Mouse (Mus musculus): ENCODE measurements around the gene Trim12a. TPM values are rescaled to one million over a fixed set of nuclear protein-coding genes. Genes with fewer than 3 reads are reported as not detected.
"Not testable (repeated sequence)": the region's sequence is repeated elsewhere in the genome, so short reads cannot be mapped to it uniquely, and the experiment has no call there.

Trim12a gene
- total RNA-seq (2021) (10 to 100 TPM in 1 of 2 experiments, 1 to 10 TPM in 1; 9.1 to 12.5 TPM), polyA plus RNA-seq (2012; rRNA removed) (1.4 and 1.7 TPM in 2 replicates)
- long read RNA-seq, partial matches to known transcripts, result 0 of 1 reads
- long read RNA-seq, other reads (novel, unspliced or antisense), result 0 of 1 reads

DNA sequence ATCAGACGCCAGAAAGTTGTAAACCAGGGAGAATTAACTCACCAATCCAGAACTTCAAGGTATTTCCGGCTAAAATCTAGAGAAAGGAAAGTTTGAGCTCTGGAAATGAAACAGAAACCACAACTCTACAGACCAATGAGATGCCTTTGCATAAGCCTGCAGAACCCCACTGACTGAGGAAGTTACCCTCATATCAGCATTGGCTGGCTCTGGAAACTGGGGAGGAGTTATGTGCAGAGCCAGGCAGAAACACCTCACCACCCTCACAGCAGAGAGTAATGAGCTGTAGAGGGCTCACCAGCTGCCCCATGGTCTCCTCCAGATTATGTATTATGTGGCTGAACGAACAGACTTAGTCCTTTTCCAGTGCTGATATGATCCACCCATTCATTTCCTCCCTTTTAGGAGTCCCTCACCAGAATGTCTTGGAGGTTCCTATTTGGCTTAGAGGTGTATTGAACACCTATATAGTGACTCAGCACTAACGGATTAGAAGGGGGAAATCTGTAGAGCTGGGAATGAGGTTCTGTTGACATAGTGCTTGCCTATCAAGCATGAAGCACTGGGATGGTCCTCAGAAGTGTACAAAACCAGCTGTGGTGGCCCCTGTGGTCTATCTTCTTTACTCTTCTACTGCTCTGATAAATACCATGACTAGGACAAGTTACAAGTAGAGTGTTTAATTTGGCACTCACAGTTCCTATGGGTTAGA, at the start of gene Trim12a:
Gene Trim12a (minus strand): TSS at position 98 of the 712 bp plus-strand sequence.
- DNase-seq, result not testable (repeated sequence)

DNA sequence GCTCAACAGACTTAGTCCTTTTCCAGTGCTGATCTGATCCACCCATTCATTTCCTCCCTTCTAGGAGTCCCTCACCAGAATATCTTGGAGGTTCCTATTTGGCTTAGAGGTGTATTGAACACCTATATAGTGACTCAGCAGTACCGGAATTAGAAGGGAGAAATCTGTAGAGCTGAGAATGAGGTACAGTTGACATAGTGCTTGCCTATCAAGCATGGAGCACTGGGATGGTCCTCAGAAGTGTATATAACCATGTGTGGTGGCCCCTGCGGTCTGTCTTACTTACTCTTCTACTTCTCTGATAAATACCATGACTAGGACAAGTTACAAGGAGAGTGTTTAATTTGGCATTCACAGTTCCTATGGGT, 38.3 kb upstream of the Trim12a start:
- DNase-seq, result no peak

DNA sequence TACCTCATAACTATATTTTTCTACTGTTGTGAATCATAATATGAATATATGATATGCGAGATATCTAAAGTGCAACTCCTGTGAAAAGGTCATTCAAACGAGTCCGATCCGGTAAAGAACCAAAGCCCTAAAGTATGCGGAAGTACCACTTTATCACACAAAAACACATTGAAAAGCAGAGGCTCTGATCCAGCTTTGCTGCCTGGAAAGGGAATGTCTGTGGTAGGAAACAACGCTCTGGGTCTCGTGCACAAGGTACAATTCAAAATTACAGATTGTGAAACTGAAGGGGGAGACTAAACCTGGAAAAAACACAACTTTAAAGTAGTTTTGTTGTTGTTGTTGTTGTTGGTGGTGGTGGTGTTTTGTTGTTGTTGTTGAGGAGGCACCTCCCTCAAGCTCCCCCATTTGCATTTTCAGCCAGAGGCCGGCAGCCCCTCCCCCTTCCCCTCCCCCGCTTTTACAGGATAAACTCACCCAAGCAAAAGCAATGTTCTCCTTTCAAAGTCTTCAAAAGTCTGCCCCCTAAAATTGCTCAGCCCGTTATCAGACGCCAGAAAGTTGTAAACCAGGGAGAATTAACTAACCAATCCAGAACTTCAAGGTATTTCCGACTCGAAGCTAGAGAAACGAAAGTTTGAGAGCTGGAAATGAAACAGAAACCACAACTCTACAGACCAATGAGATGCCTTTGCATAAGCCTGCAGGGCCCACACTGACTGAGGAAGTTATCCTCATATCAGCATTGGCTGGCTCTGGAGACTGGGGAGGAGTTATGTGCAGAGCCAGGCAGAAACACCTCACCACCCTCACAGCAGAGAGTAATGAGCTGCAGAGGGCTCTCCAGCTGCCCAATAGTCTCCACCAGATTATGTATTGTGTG, 37.7 kb upstream of the Trim12a start, which contains the start of gene Trim12c:
Gene Trim12c (minus strand): TSS at position 646 of the 883 bp plus-strand sequence.
- peak; percentile 87 for DNase-seq

DNA sequence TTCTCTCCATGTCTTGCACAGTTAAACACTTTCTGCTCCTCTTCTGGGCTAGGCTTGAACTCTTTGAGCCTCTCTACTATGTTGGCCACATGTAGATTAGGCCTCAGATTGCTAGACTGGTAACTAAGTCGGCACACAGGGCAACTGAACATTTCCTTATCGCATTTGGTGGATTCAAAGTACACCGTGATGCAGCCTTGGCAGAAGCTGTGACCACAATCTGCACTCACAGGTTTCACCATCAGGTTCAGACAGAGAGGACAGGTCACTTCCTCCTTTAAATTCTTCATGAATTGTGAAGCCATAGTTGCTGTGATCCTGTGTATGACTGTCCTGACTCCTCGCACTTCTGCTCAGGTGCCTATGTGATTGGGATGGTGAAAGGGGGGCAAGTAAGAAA, 32.8 kb upstream of the Trim12a start:
- not testable (repeated sequence) for DNase-seq

DNA sequence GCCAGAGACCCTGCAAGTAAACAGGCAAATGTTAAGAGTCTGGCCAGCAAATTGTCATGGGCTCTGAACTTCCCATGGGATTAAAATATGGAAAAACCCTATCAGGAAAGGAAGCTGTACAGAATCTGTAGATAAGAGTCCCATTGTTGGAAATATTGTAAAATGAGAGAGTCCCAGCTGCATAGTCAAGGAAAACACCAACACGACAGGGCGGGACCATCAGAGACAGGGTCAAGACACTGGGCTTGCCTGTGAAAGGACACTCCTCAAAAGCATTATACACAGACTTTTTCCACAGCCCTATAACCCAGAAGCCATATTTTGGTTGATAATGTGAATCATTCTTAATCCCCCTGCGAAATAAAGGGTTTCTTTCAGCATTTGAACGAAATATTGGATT, 25.5 kb upstream of the Trim12a start:
- DNase-seq, result not testable (repeated sequence)

- not testable (repeated sequence) for DNase-seq
Measured at GRCm38 (mm10) chr7:104335547-104335946, 20.3 kb upstream of the Trim12a start.

DNA sequence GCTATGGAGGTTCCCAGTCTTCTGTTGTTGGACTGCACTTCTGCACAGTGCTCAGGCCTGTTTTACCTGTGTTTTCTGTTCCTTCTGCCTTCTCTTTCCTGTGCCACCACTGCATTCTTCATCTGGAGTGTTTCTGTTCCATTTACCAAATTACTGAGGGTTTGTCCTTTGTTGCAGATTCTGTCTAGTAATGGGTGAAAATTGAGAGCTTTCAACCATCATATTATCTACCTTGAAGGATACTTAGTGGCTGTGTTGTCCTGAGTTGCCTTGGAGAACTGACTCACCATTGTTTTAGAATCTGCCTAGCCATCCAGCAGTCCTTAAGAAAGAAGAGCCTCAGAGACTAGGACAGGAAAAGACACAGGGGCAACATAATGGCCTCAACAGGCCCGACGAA, 13.9 kb upstream of the Trim12a start, which contains the start of gene Trim34b:
Gene Trim34b (plus strand): TSS at position 301 of the 400 bp plus-strand sequence.
- not testable (repeated sequence) for DNase-seq

DNA sequence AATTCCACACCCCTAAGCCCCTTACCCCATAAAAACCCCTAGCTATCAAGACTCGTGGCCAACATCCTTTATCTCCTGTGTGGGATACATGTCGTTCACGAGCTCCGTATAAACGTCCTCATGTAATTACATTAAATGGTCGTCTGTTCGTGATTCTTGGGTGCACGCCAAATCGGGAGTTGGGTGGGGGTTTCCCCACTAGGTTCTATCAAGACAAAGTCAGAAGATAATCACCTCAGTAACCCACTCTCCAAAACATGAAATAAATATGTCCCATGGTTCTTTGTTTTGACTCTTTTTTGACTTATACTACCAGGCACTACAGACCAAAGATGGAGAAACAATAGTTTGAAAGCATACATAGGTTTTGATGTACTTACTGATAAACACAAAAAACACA, 6.8 kb upstream of the Trim12a start:
- no peak for DNase-seq

- peak; percentile 52 for DNase-seq
Measured at GRCm38 (mm10) chr7:104314796-104315353, 391 bp downstream of the Trim12a start.

DNA sequence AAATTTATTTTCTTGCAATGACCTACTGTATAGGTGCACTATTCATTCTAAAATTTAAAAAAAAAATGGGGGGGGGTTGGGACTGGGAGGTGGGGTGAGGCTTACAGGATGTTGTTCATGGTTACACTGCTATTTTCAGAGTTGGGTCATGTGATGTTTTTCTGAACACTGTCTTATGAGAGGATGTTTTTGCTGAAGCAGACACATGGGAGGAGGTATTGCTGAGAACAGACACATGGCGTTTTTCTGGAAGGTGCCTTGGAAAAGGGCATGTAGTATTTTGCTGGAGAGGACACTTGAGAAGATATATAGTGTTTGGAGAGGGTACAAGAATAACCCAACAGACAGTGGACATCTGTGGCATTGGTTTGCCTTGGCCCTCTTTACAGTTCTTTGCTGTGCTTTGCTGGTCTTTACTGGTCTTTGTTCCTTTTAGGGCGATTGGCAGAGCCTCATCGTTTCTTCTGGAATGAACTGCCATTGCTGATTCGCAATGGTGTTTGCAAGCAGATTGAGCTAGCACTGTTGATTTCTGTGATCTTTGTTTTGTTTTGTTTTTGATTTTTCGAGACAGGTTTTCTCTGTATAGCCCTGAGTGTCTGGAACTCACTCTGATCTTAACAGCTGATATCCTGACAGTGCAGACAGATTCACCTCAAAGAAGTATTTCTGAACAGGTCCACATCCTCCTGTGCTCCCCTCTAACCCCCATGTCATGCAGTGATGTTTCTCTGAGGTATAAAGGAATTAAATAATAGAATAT, 23.4 kb downstream of the Trim12a start:
- DNase-seq, result no peak

GRCm38 (mm10) chr7:104290641-104291040, 24.6 kb downstream of the Trim12a start:
- DNase-seq, result no peak

- peak; percentile 34 for DNase-seq
Measured at GRCm38 (mm10) chr7:104287576-104288443, 27.5 kb downstream of the Trim12a start, which contains the start of gene Trim5. Gene Trim5 (minus strand): TSS chr7:104288094.

GRCm38 (mm10) chr7:104279361-104279760, 35.9 kb downstream of the Trim12a start:
- not testable (repeated sequence) for DNase-seq

DNA sequence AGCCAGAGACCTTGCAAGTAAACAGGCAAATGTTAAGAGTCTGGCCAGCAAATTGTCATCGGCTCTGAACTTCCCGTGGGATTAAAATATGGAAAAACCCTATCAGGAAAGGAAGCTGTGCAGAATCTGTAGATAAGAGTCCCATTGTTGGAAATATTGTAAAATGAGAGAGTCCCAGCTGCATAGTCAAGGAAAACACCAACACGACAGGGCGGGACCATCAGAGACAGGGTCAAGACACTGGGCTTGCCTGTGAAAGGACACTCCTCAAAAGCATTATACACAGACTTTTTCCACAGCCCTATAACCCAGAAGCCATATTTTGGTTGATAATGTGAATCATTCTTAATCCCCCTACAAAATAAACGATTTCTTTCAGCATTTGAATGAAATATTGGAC, 49.9 kb downstream of the Trim12a start:
- not testable (repeated sequence) for DNase-seq

DNA sequence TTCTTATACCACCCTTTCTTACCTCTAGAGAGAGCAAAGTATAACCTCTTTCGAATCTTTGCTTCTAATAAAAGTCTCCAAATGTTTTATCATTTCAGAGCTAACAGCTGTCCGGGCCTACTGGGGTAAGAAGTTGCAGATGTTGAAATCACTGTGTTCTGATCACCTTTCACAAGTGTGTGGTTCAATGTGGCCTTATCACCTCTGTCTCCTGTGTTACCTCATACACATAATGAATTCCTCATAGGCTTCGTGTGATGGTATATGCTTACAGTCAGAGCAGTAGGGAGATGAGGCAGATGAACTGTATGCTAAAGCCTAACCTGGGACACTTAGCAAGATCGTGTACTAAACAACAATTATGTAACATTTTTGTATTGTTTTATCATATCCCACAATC, 54.9 kb downstream of the Trim12a start:
- not testable (repeated sequence) for DNase-seq

Other genes starting within 250 kb of the Trim12a start
- not detected for gene Olfr644, start 243.6 kb downstream of the Trim12a start, total RNA-seq (2021)
- not detected in 2 replicates for gene Olfr644, start 243.6 kb downstream of the Trim12a start, polyA plus RNA-seq (2012; rRNA removed)
- gene Olfr645, start 230.0 kb downstream of the Trim12a start, total RNA-seq (2021), result not detected
- not detected in 2 replicates for gene Olfr645, start 230.0 kb downstream of the Trim12a start, polyA plus RNA-seq (2012; rRNA removed)
- not detected for gene Olfr646, start 210.6 kb downstream of the Trim12a start, total RNA-seq (2021)
- gene Olfr646, start 210.6 kb downstream of the Trim12a start, polyA plus RNA-seq (2012; rRNA removed), result not detected in 2 replicates
- gene Ubqln5, start 185.6 kb downstream of the Trim12a start, total RNA-seq (2021), result not detected
- not detected in 2 replicates for gene Ubqln5, start 185.6 kb downstream of the Trim12a start, polyA plus RNA-seq (2012; rRNA removed)
- not detected for gene Olfr643, start 178.1 kb downstream of the Trim12a start, total RNA-seq (2021)
- gene Olfr643, start 178.1 kb downstream of the Trim12a start, polyA plus RNA-seq (2012; rRNA removed), result not detected in 2 replicates
- not detected for gene Ubqln3, start 172.2 kb downstream of the Trim12a start, total RNA-seq (2021)
- not detected in 2 replicates for gene Ubqln3, start 172.2 kb downstream of the Trim12a start, polyA plus RNA-seq (2012; rRNA removed)
- not detected for gene Ubqlnl, start 164.9 kb downstream of the Trim12a start, total RNA-seq (2021)
- gene Ubqlnl, start 164.9 kb downstream of the Trim12a start, polyA plus RNA-seq (2012; rRNA removed), result not detected in 2 replicates
- gene Olfm5, start 150.6 kb downstream of the Trim12a start, total RNA-seq (2021), result not detected
- gene Olfm5, start 150.6 kb downstream of the Trim12a start, polyA plus RNA-seq (2012; rRNA removed), result not detected in 2 replicates
- gene Olfr648, start 132.1 kb downstream of the Trim12a start, total RNA-seq (2021), result not detected
- gene Olfr648, start 132.1 kb downstream of the Trim12a start, polyA plus RNA-seq (2012; rRNA removed), result 0.04 TPM in 1 of 2 replicates, not detected in the other
- gene Olfr649, start 119.5 kb downstream of the Trim12a start, total RNA-seq (2021), result not detected
- not detected in 2 replicates for gene Olfr649, start 119.5 kb downstream of the Trim12a start, polyA plus RNA-seq (2012; rRNA removed)
- gene Trim6, start 96.7 kb downstream of the Trim12a start, total RNA-seq (2021), result under 1 TPM; 0.12 to 0.66 TPM
- gene Trim6, start 96.7 kb downstream of the Trim12a start, polyA plus RNA-seq (2012; rRNA removed), result 0.09 and 0.36 TPM in 2 replicates
- gene Trim34a, start 71.0 kb downstream of the Trim12a start, total RNA-seq (2021), result 1 to 10 TPM; 6.5 to 6.8 TPM
- gene Trim34a, start 71.0 kb downstream of the Trim12a start, polyA plus RNA-seq (2012; rRNA removed), result 4.0 and 4.6 TPM in 2 replicates
- gene Trim5, start 27.4 kb downstream of the Trim12a start, total RNA-seq (2021), result 1 to 10 TPM; 3.5 to 3.8 TPM
- 0.22 and 0.47 TPM in 2 replicates for gene Trim5, start 27.4 kb downstream of the Trim12a start, polyA plus RNA-seq (2012; rRNA removed)
- under 1 TPM; 0.38 to 0.46 TPM for gene Trim34b, start 14.0 kb upstream of the Trim12a start, total RNA-seq (2021)
- 0.54 and 1.7 TPM in 2 replicates for gene Trim34b, start 14.0 kb upstream of the Trim12a start, polyA plus RNA-seq (2012; rRNA removed)
- 1 to 10 TPM; 9.2 to 9.8 TPM for gene Trim12c, start 37.9 kb upstream of the Trim12a start, total RNA-seq (2021)
- 2.0 and 2.2 TPM in 2 replicates for gene Trim12c, start 37.9 kb upstream of the Trim12a start, polyA plus RNA-seq (2012; rRNA removed)
- under 1 TPM; 0.09 to 0.17 TPM for gene Trim30b, start 54.4 kb upstream of the Trim12a start, total RNA-seq (2021)
- not detected in 2 replicates for gene Trim30b, start 54.4 kb upstream of the Trim12a start, polyA plus RNA-seq (2012; rRNA removed)
- not detected for gene Trim30c, start 85.4 kb upstream of the Trim12a start, total RNA-seq (2021)
- gene Trim30c, start 85.4 kb upstream of the Trim12a start, polyA plus RNA-seq (2012; rRNA removed), result not detected in 2 replicates
- gene Trim30a, start 149.7 kb upstream of the Trim12a start, total RNA-seq (2021), result 1 to 10 TPM; 5.1 to 6.6 TPM
- gene Trim30a, start 149.7 kb upstream of the Trim12a start, polyA plus RNA-seq (2012; rRNA removed), result 2.1 and 2.8 TPM in 2 replicates
- 1 to 10 TPM; 5.9 TPM for gene Trim30d, start 192.4 kb upstream of the Trim12a start, total RNA-seq (2021)
- 1.8 and 2.4 TPM in 2 replicates for gene Trim30d, start 192.4 kb upstream of the Trim12a start, polyA plus RNA-seq (2012; rRNA removed)
- not detected for gene Olfr651, start 234.7 kb upstream of the Trim12a start, total RNA-seq (2021)
- gene Olfr651, start 234.7 kb upstream of the Trim12a start, polyA plus RNA-seq (2012; rRNA removed), result not detected in 2 replicates
- gene Olfr652, start 245.4 kb upstream of the Trim12a start, total RNA-seq (2021), result not detected
- gene Olfr652, start 245.4 kb upstream of the Trim12a start, polyA plus RNA-seq (2012; rRNA removed), result not detected in 2 replicates